Mouse (Mus musculus) MEL (cell line): Measurements from ENCODE around the gene Samd4. TPM values are rescaled to one million over a fixed set of nuclear protein-coding genes. Genes with fewer than 3 reads are reported as not detected.

Source experiments
- DNase-seq: peaks from one replicate; pipeline ENCODE4 v3.0.0; 2011; ENCODE audit warnings: low read depth, low spot score
- H3K27ac ChIP-seq: 2 replicates; pipeline ENCODE4 v1.5.1; 2012; ENCODE audit warnings: low read depth, mild to moderate bottlenecking, control low read depth, low read length, moderate library complexity; ENCODE audit not compliant: control insufficient read depth
- H3K27me3 ChIP-seq, 2 experiments: fragments of 150-350 bp in 1 of 2; sonication (generic) in 1 of 2; 2 replicates each; pipeline ENCODE4 v1.6.1; 2012; ENCODE audit warnings: low read length in 2 of 2, mild to moderate bottlenecking in 2 of 2, improper control_type of control experiment in 1 of 2, moderate library complexity in 1 of 2; ENCODE audit not compliant: insufficient read depth in 2 of 2, control insufficient read depth in 1 of 2
- H3K36me3 ChIP-seq, 2 experiments: 2 replicates each; pipeline ENCODE4 v1.6.1; 2012 to 2014; ENCODE audit warnings: low read length in 2 of 2, improper control_type of control experiment in 1 of 2, inconsistent platforms in 1 of 2, mild to moderate bottlenecking in 1 of 2; ENCODE audit not compliant: insufficient read depth in 2 of 2, control insufficient read depth in 1 of 2
- H3K4me1 ChIP-seq, 2 experiments: fragments of 150-350 bp in 1 of 2; sonication (generic) in 1 of 2; 2 replicates each; pipeline ENCODE4 v1.6.1; 2012; ENCODE audit warnings: low read length in 2 of 2, improper control_type of control experiment in 1 of 2, mild to moderate bottlenecking in 1 of 2; ENCODE audit not compliant: insufficient read depth in 2 of 2, control insufficient read depth in 1 of 2
- H3K4me3 ChIP-seq, 2 experiments: fragments of 150-350 bp in 1 of 2; sonication (generic) in 1 of 2; 2 replicates each; pipeline ENCODE4 v1.5.1; 2012; ENCODE audit warnings: low read depth in 2 of 2, low read length in 2 of 2, mild to moderate bottlenecking in 2 of 2, moderate library complexity in 2 of 2, control low read depth in 1 of 2, improper control_type of control experiment in 1 of 2; ENCODE audit not compliant: control insufficient read depth in 1 of 2, insufficient read depth in 1 of 2
- H3K79me2 ChIP-seq: 2 replicates; pipeline ENCODE4 v1.6.1; 2012; ENCODE audit warnings: mild to moderate bottlenecking, low read length, moderate library complexity; ENCODE audit not compliant: control insufficient read depth, poor library complexity, insufficient read depth
- H3K9ac ChIP-seq: 2 replicates; pipeline ENCODE4 v1.6.1; 2012; ENCODE audit warnings: low read depth, mild to moderate bottlenecking, control low read depth, low read length, moderate library complexity; ENCODE audit not compliant: control insufficient read depth, poor library complexity, severe bottlenecking
- H3K9me3 ChIP-seq: fragments of 150-350 bp; sonication (generic); replicated peaks from 2 replicates; pipeline ENCODE4 v1.6.1; 2012; ENCODE audit warnings: mild to moderate bottlenecking, low read length, improper control_type of control experiment, moderate library complexity; ENCODE audit not compliant: insufficient read depth
- CHD2 ChIP-seq: IDR thresholded peaks from 2 replicates; pipeline ENCODE4 v1.6.1; 2011; ENCODE audit warnings: low read length, improper control_type of control experiment
- ELF1 ChIP-seq: IDR thresholded peaks from 2 replicates; pipeline ENCODE4 v1.6.1; 2014; ENCODE audit warnings: low read depth, mild to moderate bottlenecking, inconsistent platforms, low read length, improper control_type of control experiment, moderate library complexity
- EP300 ChIP-seq, 2 experiments: IDR thresholded peaks; 2 replicates each; pipeline ENCODE4 v1.6.1; 2011; ENCODE audit warnings: improper control_type of control experiment in 2 of 2, low read length in 2 of 2, low read depth in 1 of 2, mild to moderate bottlenecking in 1 of 2
- GABPA ChIP-seq: IDR thresholded peaks from 2 replicates; pipeline ENCODE4 v1.6.1; 2012; ENCODE audit warnings: low read depth, mild to moderate bottlenecking, inconsistent platforms, low read length, improper control_type of control experiment, moderate library complexity
- HCFC1 ChIP-seq: IDR thresholded peaks from 2 replicates; pipeline ENCODE4 v1.6.1; 2012; ENCODE audit warnings: low read depth, mild to moderate bottlenecking, inconsistent platforms, low read length, improper control_type of control experiment, moderate library complexity
- MAFK ChIP-seq: IDR thresholded peaks from 2 replicates; pipeline ENCODE4 v1.6.1; 2011; ENCODE audit warnings: low read depth, mild to moderate bottlenecking, low read length, improper control_type of control experiment, borderline replicate concordance
- MYB ChIP-seq: IDR thresholded peaks from 2 replicates; pipeline ENCODE4 v1.6.1; 2011; ENCODE audit warnings: mild to moderate bottlenecking, low read depth, low read length, improper control_type of control experiment
- NELFE ChIP-seq: IDR thresholded peaks from 2 replicates; pipeline ENCODE4 v1.6.1; 2011; ENCODE audit warnings: low read depth, low read length, improper control_type of control experiment
- POLR2AphosphoS2 ChIP-seq: IDR thresholded peaks from 2 replicates; pipeline ENCODE4 v1.6.1; 2011; ENCODE audit warnings: low read length, improper control_type of control experiment
- POLR2AphosphoS5 ChIP-seq: IDR thresholded peaks from 2 replicates; pipeline ENCODE4 v1.6.1; 2012; ENCODE audit warnings: low read depth, borderline replicate concordance, mild to moderate bottlenecking, inconsistent platforms, low read length, moderate library complexity, mixed read lengths
- RCOR1 ChIP-seq: IDR thresholded peaks from 2 replicates; pipeline ENCODE4 v1.6.1; 2012; ENCODE audit warnings: low read depth, mild to moderate bottlenecking, inconsistent platforms, low read length, improper control_type of control experiment
- TCF12 ChIP-seq: IDR thresholded peaks from 2 replicates; pipeline ENCODE4 v1.6.1; 2014; ENCODE audit warnings: low read depth, mild to moderate bottlenecking, inconsistent platforms, low read length, improper control_type of control experiment, moderate library complexity
- UBTF ChIP-seq: IDR thresholded peaks from 2 replicates; pipeline ENCODE4 v1.6.1; 2012; ENCODE audit warnings: low read depth, mild to moderate bottlenecking, inconsistent platforms, low read length, improper control_type of control experiment, moderate library complexity, borderline replicate concordance; ENCODE audit not compliant: insufficient read depth
- ZMIZ1 ChIP-seq: IDR thresholded peaks from 2 replicates; pipeline ENCODE4 v1.6.1; 2012; ENCODE audit warnings: low read depth, mild to moderate bottlenecking, inconsistent platforms, low read length, improper control_type of control experiment, moderate library complexity
- ZNF384 ChIP-seq: IDR thresholded peaks from 2 replicates; pipeline ENCODE4 v1.6.1; 2012; ENCODE audit warnings: low read depth, mild to moderate bottlenecking, inconsistent platforms, low read length, improper control_type of control experiment
- polyA plus RNA-seq, 2 experiments: library from polyadenylated mRNA; stranded (reverse) in 1 of 2; unstranded in 1 of 2; fragments of >175 nt in 1 of 2; fragments of >200 nt in 1 of 2; gene quantifications; 2 replicates each; pipeline versions ENCODE4 v1.2.1 to v1.2.4; 2012; ENCODE audit warnings: low replicate concordance in 2 of 2, low read depth in 1 of 2; ENCODE audit not compliant: insufficient read length in 2 of 2, insufficient read depth in 1 of 2, missing spikeins in 1 of 2
- total RNA-seq: library from RNA; depleted of rRNA; stranded (reverse); fragments of 300-350 nt; gene quantifications from 2 replicates; pipeline ENCODE4 v1.2.3, GENCODE M21; 2012

Samd4 gene
- total and polyA plus RNA-seq, 3 experiments: 0.04 to 0.08 TPM; not detected in 1

DNA sequence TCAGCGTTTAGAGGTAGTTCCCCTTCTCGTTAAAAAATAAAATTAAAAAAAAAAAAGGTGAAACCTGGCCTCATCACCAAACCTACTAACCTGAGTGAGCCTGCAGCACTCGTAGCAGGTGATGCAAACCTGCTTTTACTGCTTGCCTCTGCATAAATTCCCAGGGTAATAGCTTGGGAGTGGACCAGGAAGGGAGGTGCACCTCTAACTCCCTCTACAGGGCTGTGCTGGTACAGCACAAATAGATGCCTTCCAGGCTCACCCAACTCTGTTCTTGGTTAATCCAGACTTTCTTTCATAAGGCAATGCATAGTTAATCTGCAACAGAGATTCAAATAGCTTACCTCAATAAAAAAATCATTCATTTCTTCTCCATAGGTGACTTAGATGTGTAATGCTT, 121.5 kb downstream of the Samd4 start (continued):
- TF ChIP-seq CHD2 (no peak), GABPA (no peak), ZNF384 (no peak), RCOR1 (no peak), NELFE (no peak), MAFK (no peak), TCF12 (no peak), MYB (no peak)

DNA sequence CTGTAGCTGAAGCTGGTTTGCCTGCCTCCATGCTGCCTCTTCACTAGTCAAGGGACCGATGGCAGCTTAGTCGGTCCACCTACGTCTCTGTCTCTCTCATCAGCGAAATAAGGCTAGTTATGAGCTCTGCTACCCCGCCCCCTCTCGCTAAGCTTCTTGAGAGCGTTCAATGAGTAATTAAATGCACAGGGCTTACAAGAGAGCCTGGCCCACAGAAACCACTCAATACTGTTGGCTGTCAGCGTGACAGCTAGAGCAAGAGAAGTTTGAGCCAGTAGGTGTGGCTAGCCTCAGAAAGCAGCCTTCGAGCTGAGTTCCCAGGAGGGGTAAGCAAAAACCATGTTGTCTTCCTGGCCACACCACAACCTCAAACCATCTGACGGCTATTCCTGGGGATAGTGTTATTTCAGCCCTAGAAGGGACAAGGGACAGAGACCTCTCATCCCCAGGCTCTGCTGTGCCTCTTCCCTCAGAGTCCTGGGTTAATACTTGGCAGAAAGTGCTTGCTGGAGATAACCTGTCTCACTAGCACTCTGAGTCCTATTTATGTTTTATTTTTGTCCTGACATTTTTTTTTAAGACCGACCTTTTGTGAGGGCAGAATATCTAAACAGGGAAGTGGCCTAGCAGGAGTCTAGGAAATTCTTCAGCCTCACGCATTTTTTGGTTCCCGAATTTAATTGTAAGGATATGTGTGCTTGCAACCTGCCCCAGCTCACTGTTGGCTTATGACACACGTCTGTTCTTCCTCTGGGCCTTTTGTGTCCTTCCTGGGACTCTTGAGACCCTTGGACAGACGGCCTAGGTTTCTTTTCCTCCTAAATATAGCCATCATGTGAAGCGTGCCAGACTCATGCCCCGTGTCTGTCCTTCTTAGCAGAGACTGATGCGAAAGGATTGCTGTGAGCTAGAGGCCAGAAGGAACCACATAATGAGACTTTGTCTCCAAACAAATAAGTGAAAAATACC, 128.8 kb downstream of the Samd4 start:
- Histone ChIP-seq H3K4me1 (no peaks in the 10 kb centered on the region), H3K27me3 (no peaks in the 10 kb centered on the region; a peak in 1 of 4 replicates), H3K79me2 (no peaks in the 10 kb centered on the region), H3K4me3 (no peak overlapping the region), H3K36me3 (no peaks in the 10 kb centered on the region), H3K9ac (no peak overlapping the region), H3K27ac (no peak overlapping the region), H3K9me3 (no peaks in the 10 kb centered on the region)
- TF ChIP-seq POLR2AphosphoS5 (no peak), MAFK (no peak), POLR2AphosphoS2 (no peak), ZMIZ1 (no peak), UBTF (no peak), HCFC1 (no peak), EP300 (IDR thresholded peaks at IDR 0.05; ENCODE audit: low read depth in 1 of 2, low read length in 2 of 2) (no peak)
- no peak for DNase-seq

DNA sequence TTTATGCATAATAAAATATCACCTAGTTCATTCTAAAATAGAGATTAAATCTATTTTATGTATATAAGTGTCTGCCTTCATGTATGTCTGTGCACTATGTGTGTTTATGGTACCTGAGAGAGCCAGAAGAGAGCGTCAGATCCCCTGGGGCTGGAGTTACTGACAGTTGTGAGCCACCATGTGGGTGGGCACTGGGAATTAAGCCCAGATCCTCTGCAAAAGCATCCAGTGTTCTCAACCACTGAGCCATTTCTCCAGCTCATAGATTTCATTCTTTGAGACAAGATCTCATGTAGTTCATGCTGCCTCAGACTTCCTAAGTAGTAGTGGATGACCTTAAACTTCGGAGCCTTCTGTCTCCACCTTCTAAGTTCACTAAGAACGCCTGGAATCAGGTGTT, 133.0 kb downstream of the Samd4 start:
- no peak for DNase-seq
- no peaks in the 10 kb centered on the region for H3K9me3 ChIP-seq
- H3K27ac ChIP-seq: no peak overlapping the region
- H3K27me3 ChIP-seq: no peaks in the 10 kb centered on the region; a peak in 1 of 4 replicates
- H3K4me1 ChIP-seq: peaks cover 0 to 3% of the 10 kb centered on the region in 2 experiments; a peak in 2 of 4 replicates
- no peak overlapping the region for H3K4me3 ChIP-seq
- no peaks in the 10 kb centered on the region for H3K36me3 ChIP-seq
- TF ChIP-seq ELF1 (no peak), NELFE (no peak), ZNF384 (no peak)
- TF ChIP-seq, all 39 proteins: peak for 0
- no peak overlapping the region for H3K9ac ChIP-seq
- H3K79me2 ChIP-seq: no peaks in the 10 kb centered on the region
